Mouse (Mus musculus): Measurements from ENCODE around the gene Gm44579. TPM values are rescaled to one million over a fixed set of nuclear protein-coding genes. Genes with fewer than 3 reads are reported as not detected.

Gm44579 gene
- total RNA-seq, 2 experiments from 2014 or later: not detected

DNA sequence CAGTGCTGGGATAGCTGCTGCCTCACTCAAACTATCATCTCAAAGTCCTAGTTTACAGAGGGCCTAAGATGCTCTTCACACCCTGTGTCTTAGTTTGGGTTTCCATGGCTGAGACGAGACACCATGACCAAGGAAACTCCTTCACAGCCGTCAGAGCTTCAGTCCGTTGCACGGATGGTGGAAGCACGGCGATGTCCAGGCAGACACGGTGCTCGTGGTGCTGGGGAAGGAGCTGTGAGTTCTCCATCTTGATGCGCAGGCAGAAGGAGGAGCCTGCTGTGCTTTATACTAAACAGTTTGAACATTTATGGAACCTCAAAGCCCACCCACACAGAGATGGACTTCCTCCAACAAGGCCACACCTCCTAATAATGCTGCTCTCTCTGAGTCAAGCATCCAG, 83.9 kb downstream of the Gm44579 start:
- no peak for DNase-seq (ENCODE audit: low spot score in 2 of 2)

Other genes starting within 250 kb of the Gm44579 start
- gene Col2a1, start 216.3 kb downstream of the Gm44579 start, total RNA-seq (2021): 1 to 10 TPM; 3.8 TPM
- gene Pfkm, start 128.4 kb downstream of the Gm44579 start, total RNA-seq (2021): 10 to 100 TPM; 76.5 to 88.7 TPM
- gene Senp1, start 127.2 kb downstream of the Gm44579 start, total RNA-seq (2021): 10 to 100 TPM; 26.0 to 28.8 TPM
- 10 to 100 TPM; 48.6 to 50.3 TPM for gene Asb8, start 55.4 kb downstream of the Gm44579 start, total RNA-seq (2021)
- gene Ccdc184, start 53.8 kb downstream of the Gm44579 start, total RNA-seq (2021): 1 to 10 TPM; 2.0 TPM
- gene Olfr288, start 25.4 kb downstream of the Gm44579 start, total RNA-seq (2021): not detected
- not detected for gene Olfr287, start 79 bp upstream of the Gm44579 start, total RNA-seq (2021)
- gene Olfr286, start 13.5 kb upstream of the Gm44579 start, total RNA-seq (2021): not detected
- gene H1fnt, start 36.3 kb upstream of the Gm44579 start, total RNA-seq (2021): not detected
- 1 to 10 TPM; 8.4 to 8.8 TPM for gene Zfp641, start 75.2 kb upstream of the Gm44579 start, total RNA-seq (2021)
- not detected for gene Olfr285, start 96.4 kb upstream of the Gm44579 start, total RNA-seq (2021)
- gene Olfr284, start 120.0 kb upstream of the Gm44579 start, total RNA-seq (2021): not detected
- not detected for gene Olfr283, start 160.0 kb upstream of the Gm44579 start, total RNA-seq (2021)
- gene Olfr282, start 210.2 kb upstream of the Gm44579 start, total RNA-seq (2021): not detected
- gene Olfr281, start 231.6 kb upstream of the Gm44579 start, total RNA-seq (2021): not detected
- not detected for gene OR5BS1P, start 248.9 kb upstream of the Gm44579 start, total RNA-seq (2021)

Data from adrenal gland, postnatal 4 days (tissue).